Mouse (Mus musculus): ENCODE data around the gene Actrt2. TPM values are rescaled to one million over a fixed set of nuclear protein-coding genes. Genes with fewer than 3 reads are reported as not detected.
A peak's percentile ranks its signal among the peaks of the same experiment; 100 is the strongest.

Actrt2 gene
- polyA plus RNA-seq, 1 experiment from 2014 or later = not detected

- H3K9me3 ChIP-seq = no peaks in the 10 kb centered on the region
- WGBS = 95% methylated on average over 6 of the region's 6 CpGs
- no peak overlapping the region for H3K27ac ChIP-seq
- no peaks in the 10 kb centered on the region for H3K27me3 ChIP-seq (replicated peaks)
- 0 out of 2 replicates have a peak, but pooled peaks cover 4% of the 10 kb centered on the region for H3K4me1 ChIP-seq
- no peak overlapping the region for H3K4me3 ChIP-seq
- no peak overlapping the region for H3K4me2 ChIP-seq
- no peak for ATAC-seq (replicated peaks)
- no peak overlapping the region for H3K9ac ChIP-seq
- H3K36me3 ChIP-seq (replicated peaks) = no peaks in the 10 kb centered on the region
These were observed 32.8 kb upstream of the Actrt2 start for GRCm38 (mm10) chr4:154700436-154700835.

GRCm38 (mm10) chr4:154699236-154699635 is 31.6 kb upstream of the Actrt2 start:
- no peak overlapping the region for H3K27ac ChIP-seq
- 0 out of 2 replicates have a peak, but pooled peaks cover 4% of the 10 kb centered on the region for H3K4me1 ChIP-seq
- WGBS = 93% methylated on average over 8 of the region's 8 CpGs
- no peak overlapping the region for H3K4me3 ChIP-seq
- H3K36me3 ChIP-seq (replicated peaks) = no peaks in the 10 kb centered on the region
- H3K4me2 ChIP-seq = no peak overlapping the region
- H3K9ac ChIP-seq = no peak overlapping the region
- ATAC-seq (replicated peaks) = no peak
- H3K27me3 ChIP-seq (replicated peaks) = no peaks in the 10 kb centered on the region
- no peaks in the 10 kb centered on the region for H3K9me3 ChIP-seq

GRCm38 (mm10) chr4:154698631-154699030 is 31.0 kb upstream of the Actrt2 start:
- Histone ChIP-seq H3K36me3 (replicated peaks) (no peaks in the 10 kb centered on the region), H3K4me2 (no peak overlapping the region), H3K9me3 (no peaks in the 10 kb centered on the region), H3K27ac (no peak overlapping the region), H3K9ac (no peak overlapping the region), H3K4me3 (no peak overlapping the region), H3K27me3 (replicated peaks) (no peaks in the 10 kb centered on the region), H3K4me1 (0 out of 2 replicates have a peak, but pooled peaks cover 4% of the 10 kb centered on the region)
- WGBS = 94% methylated on average over 1 of the region's 1 CpGs
- ATAC-seq (replicated peaks) = no peak

- H3K27ac ChIP-seq = no peak overlapping the region
- H3K4me1 ChIP-seq = 0 out of 2 replicates have a peak, but pooled peaks cover 4% of the 10 kb centered on the region
- no peak overlapping the region for H3K4me2 ChIP-seq
- no peaks in the 10 kb centered on the region for H3K9me3 ChIP-seq
- 51% methylated on average over 16 of the region's 16 CpGs for WGBS
- H3K9ac ChIP-seq = no peak overlapping the region
- no peak for ATAC-seq (replicated peaks)
- no peaks in the 10 kb centered on the region for H3K27me3 ChIP-seq (replicated peaks)
- H3K4me3 ChIP-seq = no peak overlapping the region
- no peaks in the 10 kb centered on the region for H3K36me3 ChIP-seq (replicated peaks)
These were observed 30.4 kb upstream of the Actrt2 start for GRCm38 (mm10) chr4:154698021-154698590.

GRCm38 (mm10) chr4:154697476-154697875 is 29.8 kb upstream of the Actrt2 start:
- H3K4me3 ChIP-seq = no peak overlapping the region
- no peaks in the 10 kb centered on the region for H3K27me3 ChIP-seq (replicated peaks)
- ATAC-seq (replicated peaks) = no peak
- 80% methylated on average over 5 of the region's 5 CpGs for WGBS
- H3K9me3 ChIP-seq = no peaks in the 10 kb centered on the region
- no peak overlapping the region for H3K27ac ChIP-seq
- H3K4me1 ChIP-seq = 0 out of 2 replicates have a peak, but pooled peaks cover 4% of the 10 kb centered on the region
- no peak overlapping the region for H3K9ac ChIP-seq
- H3K36me3 ChIP-seq (replicated peaks) = no peaks in the 10 kb centered on the region
- H3K4me2 ChIP-seq = no peak overlapping the region

- Histone ChIP-seq H3K4me1 (0 out of 2 replicates have a peak, but pooled peaks cover 4% of the 10 kb centered on the region), H3K27me3 (replicated peaks) (no peaks in the 10 kb centered on the region), H3K9ac (no peak overlapping the region), H3K4me3 (no peak overlapping the region), H3K9me3 (no peaks in the 10 kb centered on the region), H3K36me3 (replicated peaks) (no peaks in the 10 kb centered on the region), H3K27ac (no peak overlapping the region), H3K4me2 (no peak overlapping the region)
- ATAC-seq (replicated peaks) = no peak
- 78% methylated on average over 5 of the region's 5 CpGs for WGBS
These were observed 28.9 kb upstream of the Actrt2 start for GRCm38 (mm10) chr4:154696552-154696951.

- H3K4me2 ChIP-seq = no peak overlapping the region
- no peak overlapping the region for H3K27ac ChIP-seq
- H3K9me3 ChIP-seq = no peaks in the 10 kb centered on the region
- 0 out of 2 replicates have a peak, but pooled peaks cover 4% of the 10 kb centered on the region for H3K4me1 ChIP-seq
- H3K27me3 ChIP-seq (replicated peaks) = no peaks in the 10 kb centered on the region
- H3K36me3 ChIP-seq (replicated peaks) = no peaks in the 10 kb centered on the region
- H3K9ac ChIP-seq = no peak overlapping the region
- no peak for ATAC-seq (replicated peaks)
- no peak overlapping the region for H3K4me3 ChIP-seq
- 35% methylated on average over 4 of the region's 4 CpGs for WGBS
These were observed 28.5 kb upstream of the Actrt2 start for GRCm38 (mm10) chr4:154696146-154696545.

GRCm38 (mm10) chr4:154694361-154694760 is 26.7 kb upstream of the Actrt2 start:
- no peak for ATAC-seq (replicated peaks)
- no peak overlapping the region for H3K27ac ChIP-seq
- H3K9me3 ChIP-seq = no peaks in the 10 kb centered on the region
- H3K27me3 ChIP-seq (replicated peaks) = no peaks in the 10 kb centered on the region
- H3K36me3 ChIP-seq (replicated peaks) = no peaks in the 10 kb centered on the region
- no peak overlapping the region for H3K9ac ChIP-seq
- 0 out of 2 replicates have a peak, but pooled peaks cover 4% of the 10 kb centered on the region for H3K4me1 ChIP-seq
- WGBS = 91% methylated on average over 5 of the region's 5 CpGs
- no peak overlapping the region for H3K4me3 ChIP-seq
- no peak overlapping the region for H3K4me2 ChIP-seq

GRCm38 (mm10) chr4:154693348-154694015 is 25.8 kb upstream of the Actrt2 start:
- no peaks in the 10 kb centered on the region for H3K9me3 ChIP-seq
- no peak overlapping the region for H3K4me3 ChIP-seq
- H3K4me2 ChIP-seq = no peak overlapping the region
- no peak for ATAC-seq (replicated peaks)
- H3K4me1 ChIP-seq = 0 out of 2 replicates have a peak, but pooled peaks cover 4% of the 10 kb centered on the region
- H3K27me3 ChIP-seq (replicated peaks) = no peaks in the 10 kb centered on the region
- H3K27ac ChIP-seq = no peak overlapping the region
- no peaks in the 10 kb centered on the region for H3K36me3 ChIP-seq (replicated peaks)
- 74% methylated on average over 20 of the region's 20 CpGs for WGBS
- H3K9ac ChIP-seq = no peak overlapping the region

- Histone ChIP-seq H3K27ac (no peak overlapping the region), H3K9ac (no peak overlapping the region), H3K36me3 (replicated peaks) (no peaks in the 10 kb centered on the region), H3K4me1 (no peaks in the 10 kb centered on the region), H3K4me2 (no peak overlapping the region), H3K27me3 (replicated peaks) (0 out of 2 replicates have a peak, but pooled peaks cover 3% of the 10 kb centered on the region), H3K4me3 (no peak overlapping the region), H3K9me3 (no peaks in the 10 kb centered on the region)
- 86% methylated on average over 5 of the region's 5 CpGs for WGBS
- no peak for ATAC-seq (replicated peaks)
These were observed 15.5 kb upstream of the Actrt2 start for GRCm38 (mm10) chr4:154683068-154683752.

GRCm38 (mm10) chr4:154682311-154682710 is 14.6 kb upstream of the Actrt2 start:
- Histone ChIP-seq H3K9ac (no peak overlapping the region), H3K27me3 (replicated peaks) (0 out of 2 replicates have a peak, but pooled peaks cover 3% of the 10 kb centered on the region), H3K27ac (no peak overlapping the region), H3K36me3 (replicated peaks) (no peaks in the 10 kb centered on the region), H3K4me1 (no peaks in the 10 kb centered on the region), H3K4me2 (no peak overlapping the region), H3K4me3 (no peak overlapping the region), H3K9me3 (no peaks in the 10 kb centered on the region)
- no peak for ATAC-seq (replicated peaks)
- 46% methylated on average over 14 of the region's 14 CpGs for WGBS

GRCm38 (mm10) chr4:154675441-154676000 is 7.9 kb upstream of the Actrt2 start:
- peaks cover 10% of the 10 kb centered on the region; the same call in 1 of the 2 replicates for H3K4me1 ChIP-seq
- H3K4me2 ChIP-seq = 0 out of 2 replicates have a peak overlapping the region, but pooled peaks have one; percentile 29
- WGBS = 56% methylated on average over 10 of the region's 10 CpGs
- no peaks in the 10 kb centered on the region for H3K36me3 ChIP-seq (replicated peaks)
- no peaks in the 10 kb centered on the region for H3K9me3 ChIP-seq
- peaks cover 13% of the 10 kb centered on the region; the same call in 1 of the 2 replicates for H3K27me3 ChIP-seq (replicated peaks)
- no peak for ATAC-seq (replicated peaks)
- H3K27ac ChIP-seq = no peak overlapping the region
- no peak overlapping the region for H3K9ac ChIP-seq
- H3K4me3 ChIP-seq = no peak overlapping the region

All from midbrain, embryonic 15.5 days (tissue).